Mouse (Mus musculus): ENCODE results near the gene Thnsl1. TPM values are rescaled to one million over a fixed set of nuclear protein-coding genes. Genes with fewer than 3 reads are reported as not detected.

The Thnsl1 gene
- polyA plus RNA-seq, 1 experiment = 1.2 TPM

DNA sequence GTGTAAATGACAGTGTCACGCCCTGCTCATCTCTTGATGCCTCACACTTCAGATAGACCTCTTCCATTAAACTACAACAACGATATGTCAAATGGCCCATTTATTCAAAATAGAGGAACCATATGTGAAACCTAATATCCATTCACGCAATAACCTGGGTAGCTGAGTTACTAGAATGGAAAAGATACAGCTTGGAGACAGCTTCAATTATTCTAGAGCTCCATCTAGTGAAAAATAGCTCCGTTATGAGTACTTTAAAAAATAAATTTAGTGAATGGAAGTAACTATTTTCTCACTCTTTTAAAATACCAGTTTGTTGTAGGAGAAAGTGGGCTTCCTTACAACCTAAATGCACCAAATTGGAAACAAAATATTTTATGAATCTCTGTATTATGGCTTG is 16.9 kb upstream of the Thnsl1 start:
- 81% methylated on average over 4 of the region's 4 CpGs for WGBS
- no peak for DNase-seq (ENCODE audit: low read depth in 1 of 2, low spot score in 2 of 2)
- Histone ChIP-seq H3K27me3 (ENCODE audit: control insufficient read depth, insufficient read depth, low read length) (no peaks in the 10 kb centered on the region), H3K4me1 (ENCODE audit: control insufficient read depth, insufficient read depth, insufficient read length) (no peaks in the 10 kb centered on the region), H3K36me3 (ENCODE audit: control insufficient read depth, insufficient read depth, low read length) (no peaks in the 10 kb centered on the region), H3K27ac (ENCODE audit: insufficient read depth, low read length) (no peak overlapping the region), H3K4me3 (ENCODE audit: extremely low read depth, insufficient read depth, insufficient read length) (no peak overlapping the region)
- TF ChIP-seq CTCF (IDR thresholded peaks at IDR 0.05; ENCODE audit: extremely low read depth, insufficient read depth, insufficient read length, insufficient replicate concordance) (no peak), POLR2A (IDR thresholded peaks at IDR 0.05; ENCODE audit: low read depth, low read length) (no peak)

GRCm38 (mm10) chr2:21191232-21191631 is 14.3 kb upstream of the Thnsl1 start:
- Histone ChIP-seq H3K36me3 (ENCODE audit: control insufficient read depth, insufficient read depth, low read length) (no peaks in the 10 kb centered on the region), H3K27me3 (ENCODE audit: control insufficient read depth, insufficient read depth, low read length) (no peaks in the 10 kb centered on the region), H3K4me1 (ENCODE audit: control insufficient read depth, insufficient read depth, insufficient read length) (no peaks in the 10 kb centered on the region), H3K4me3 (ENCODE audit: extremely low read depth, insufficient read depth, insufficient read length) (no peak overlapping the region), H3K27ac (ENCODE audit: insufficient read depth, low read length) (no peak overlapping the region)
- no peak for DNase-seq (ENCODE audit: low read depth in 1 of 2, low spot score in 2 of 2)
- 82% methylated on average over 1 of the region's 1 CpGs for WGBS
- TF ChIP-seq POLR2A (IDR thresholded peaks at IDR 0.05; ENCODE audit: low read depth, low read length) (no peak), CTCF (IDR thresholded peaks at IDR 0.05; ENCODE audit: extremely low read depth, insufficient read depth, insufficient read length, insufficient replicate concordance) (no peak)

DNA sequence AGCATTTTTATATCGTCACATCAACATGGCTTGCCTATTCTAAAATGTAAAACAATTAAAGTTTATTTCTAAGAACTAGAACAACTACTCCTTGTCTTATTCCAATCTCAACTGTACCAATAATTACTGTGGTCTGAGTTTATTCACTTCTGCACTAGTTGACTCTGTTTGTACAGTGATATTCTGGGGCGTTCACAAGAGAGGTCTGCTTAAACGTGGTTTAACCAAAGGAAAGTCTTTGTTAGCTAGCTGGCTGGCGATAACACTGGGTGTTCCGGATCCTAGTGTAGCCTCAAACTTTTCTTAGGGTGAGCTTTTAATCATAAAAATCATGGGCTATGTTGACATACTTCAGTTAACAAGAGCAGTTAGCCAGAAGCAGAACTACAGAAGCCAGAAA is 10.3 kb upstream of the Thnsl1 start:
- no peak for TF ChIP-seq POLR2A (IDR thresholded peaks at IDR 0.05; ENCODE audit: low read depth, low read length)
- TF ChIP-seq CTCF (IDR thresholded peaks at IDR 0.05; ENCODE audit: extremely low read depth, insufficient read depth, insufficient read length, insufficient replicate concordance) = no peak
- H3K36me3 ChIP-seq (ENCODE audit: control insufficient read depth, insufficient read depth, low read length) = no peaks in the 10 kb centered on the region
- no peaks in the 10 kb centered on the region for H3K27me3 ChIP-seq (ENCODE audit: control insufficient read depth, insufficient read depth, low read length)
- H3K4me1 ChIP-seq (ENCODE audit: control insufficient read depth, insufficient read depth, insufficient read length) = no peaks in the 10 kb centered on the region
- no peak for DNase-seq (ENCODE audit: low read depth in 1 of 2, low spot score in 2 of 2)
- no peak overlapping the region for H3K27ac ChIP-seq (ENCODE audit: insufficient read depth, low read length)
- H3K4me3 ChIP-seq (ENCODE audit: extremely low read depth, insufficient read depth, insufficient read length) = no peak overlapping the region
- WGBS = 96% methylated on average over 5 of the region's 5 CpGs

DNA sequence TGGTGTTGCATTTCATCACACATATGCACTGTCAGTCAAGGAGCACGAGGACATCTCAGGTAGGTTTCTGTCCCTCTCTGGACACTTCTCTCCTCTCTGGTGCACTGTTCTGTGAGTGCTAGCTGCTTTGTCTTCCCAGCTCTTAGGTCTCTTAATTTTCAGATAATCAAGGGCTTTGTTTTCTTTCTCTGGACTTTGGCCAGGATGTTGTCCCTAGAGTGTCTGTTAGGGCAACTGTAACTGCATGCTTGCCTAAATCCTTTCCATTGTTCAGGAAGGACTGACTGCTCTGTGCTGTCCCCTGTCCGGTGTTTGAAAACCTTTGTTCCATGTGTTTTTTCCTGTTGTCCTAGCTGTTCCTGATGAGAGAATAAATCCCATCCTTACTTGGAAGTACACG is 6.5 kb upstream of the Thnsl1 start:
- WGBS = 75% methylated on average over 3 of the region's 3 CpGs
- no peak overlapping the region for H3K4me3 ChIP-seq (ENCODE audit: extremely low read depth, insufficient read depth, insufficient read length)
- no peak for DNase-seq (ENCODE audit: low read depth in 1 of 2, low spot score in 2 of 2)
- H3K36me3 ChIP-seq (ENCODE audit: control insufficient read depth, insufficient read depth, low read length) = no peaks in the 10 kb centered on the region
- no peaks in the 10 kb centered on the region for H3K27me3 ChIP-seq (ENCODE audit: control insufficient read depth, insufficient read depth, low read length)
- no peak for TF ChIP-seq POLR2A (IDR thresholded peaks at IDR 0.05; ENCODE audit: low read depth, low read length)
- TF ChIP-seq CTCF (IDR thresholded peaks at IDR 0.05; ENCODE audit: extremely low read depth, insufficient read depth, insufficient read length, insufficient replicate concordance) = no peak
- no peak overlapping the region for H3K27ac ChIP-seq (ENCODE audit: insufficient read depth, low read length)
- no peaks in the 10 kb centered on the region for H3K4me1 ChIP-seq (ENCODE audit: control insufficient read depth, insufficient read depth, insufficient read length)

DNA sequence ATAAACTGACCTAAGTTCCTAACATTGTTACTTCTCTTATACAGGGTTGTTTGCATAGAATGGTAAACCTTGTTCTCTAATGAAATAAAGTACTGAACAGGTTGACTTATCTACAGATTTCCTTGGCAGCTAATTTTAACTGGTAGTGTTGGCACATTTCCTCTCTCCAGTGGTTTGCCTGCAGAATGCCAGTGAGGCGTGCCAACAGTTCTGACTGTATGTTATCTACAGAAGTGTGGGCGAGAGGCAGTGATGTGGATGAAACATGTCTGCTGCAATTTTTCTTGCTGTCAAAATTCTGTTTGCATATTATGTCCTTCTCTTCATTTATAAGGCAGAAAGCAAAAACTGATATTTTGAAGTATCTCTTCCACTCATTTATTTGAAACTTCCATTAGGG is 2.8 kb upstream of the Thnsl1 start:
- TF ChIP-seq POLR2A (IDR thresholded peaks at IDR 0.05; ENCODE audit: low read depth, low read length) = no peak
- no peak for TF ChIP-seq CTCF (IDR thresholded peaks at IDR 0.05; ENCODE audit: extremely low read depth, insufficient read depth, insufficient read length, insufficient replicate concordance)
- no peak overlapping the region for H3K4me3 ChIP-seq (ENCODE audit: extremely low read depth, insufficient read depth, insufficient read length)
- 75% methylated on average over 2 of the region's 2 CpGs for WGBS
- no peaks in the 10 kb centered on the region for H3K36me3 ChIP-seq (ENCODE audit: control insufficient read depth, insufficient read depth, low read length)
- no peak for DNase-seq (ENCODE audit: low read depth in 1 of 2, low spot score in 2 of 2)
- H3K4me1 ChIP-seq (ENCODE audit: control insufficient read depth, insufficient read depth, insufficient read length) = peaks cover 2% of the 10 kb centered on the region; the same call in 1 of the 2 replicates
- H3K27me3 ChIP-seq (ENCODE audit: control insufficient read depth, insufficient read depth, low read length) = no peaks in the 10 kb centered on the region
- no peak overlapping the region for H3K27ac ChIP-seq (ENCODE audit: insufficient read depth, low read length)

GRCm38 (mm10) chr2:21205831-21206159 is 271 bp downstream of the Thnsl1 start:
- peaks cover 2% of the 10 kb centered on the region; the same call in 1 of the 2 replicates for H3K4me1 ChIP-seq (ENCODE audit: control insufficient read depth, insufficient read depth, insufficient read length)
- TF ChIP-seq POLR2A (IDR thresholded peaks at IDR 0.05; ENCODE audit: low read depth, low read length) (no peak), CTCF (IDR thresholded peaks at IDR 0.05; ENCODE audit: extremely low read depth, insufficient read depth, insufficient read length, insufficient replicate concordance) (no peak)
- under 1% methylated on average over 19 of the region's 19 CpGs for WGBS
- no peak for DNase-seq (ENCODE audit: low read depth in 1 of 2, low spot score in 2 of 2)
- H3K36me3 ChIP-seq (ENCODE audit: control insufficient read depth, insufficient read depth, low read length) = no peaks in the 10 kb centered on the region
- no peaks in the 10 kb centered on the region for H3K27me3 ChIP-seq (ENCODE audit: control insufficient read depth, insufficient read depth, low read length)
- peak overlapping the region; percentile 70 for H3K4me3 ChIP-seq (ENCODE audit: extremely low read depth, insufficient read depth, insufficient read length)
- peak overlapping the region; percentile 41 for H3K27ac ChIP-seq (ENCODE audit: insufficient read depth, low read length)

DNA sequence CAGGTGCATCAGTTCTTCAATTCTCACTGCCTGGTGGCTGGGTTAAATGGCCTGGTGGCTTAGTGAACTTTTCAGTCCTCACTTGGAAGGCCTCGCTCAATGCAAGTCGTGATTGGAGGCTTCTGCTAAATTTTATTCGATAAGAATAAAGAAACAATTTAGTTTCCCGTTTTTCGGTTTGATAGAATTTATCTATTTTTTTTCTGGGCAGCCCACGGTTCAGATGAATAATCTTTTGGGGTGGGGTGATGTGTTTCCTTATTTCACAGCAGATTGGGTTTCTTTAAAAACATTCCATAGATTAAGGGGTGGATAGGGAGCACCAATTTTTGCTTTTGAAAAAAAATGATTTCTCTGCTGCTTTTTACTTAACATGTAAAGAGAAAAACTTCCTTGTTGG is 754 bp downstream of the Thnsl1 start:
- TF ChIP-seq POLR2A (IDR thresholded peaks at IDR 0.05; ENCODE audit: low read depth, low read length) (no peak), CTCF (IDR thresholded peaks at IDR 0.05; ENCODE audit: extremely low read depth, insufficient read depth, insufficient read length, insufficient replicate concordance) (no peak)
- DNase-seq (ENCODE audit: low read depth in 1 of 2, low spot score in 2 of 2) = no peak
- H3K27ac ChIP-seq (ENCODE audit: insufficient read depth, low read length) = no peak overlapping the region
- peak overlapping the region; percentile 70; the same call in 1 of the 2 replicates for H3K4me3 ChIP-seq (ENCODE audit: extremely low read depth, insufficient read depth, insufficient read length)
- H3K36me3 ChIP-seq (ENCODE audit: control insufficient read depth, insufficient read depth, low read length) = no peaks in the 10 kb centered on the region
- peaks cover 2% of the 10 kb centered on the region; the same call in 1 of the 2 replicates for H3K4me1 ChIP-seq (ENCODE audit: control insufficient read depth, insufficient read depth, insufficient read length)
- WGBS = 39% methylated on average over 6 of the region's 6 CpGs
- no peaks in the 10 kb centered on the region for H3K27me3 ChIP-seq (ENCODE audit: control insufficient read depth, insufficient read depth, low read length)
